Mouse (Mus musculus) G1E-ER4 (cell line): ENCODE results near the gene Parn. TPM values are rescaled to one million over a fixed set of nuclear protein-coding genes. Genes with fewer than 3 reads are reported as not detected.

Experiments used
- GATA1 ChIP-seq: IDR thresholded peaks from one replicate; pipeline ENCODE4 v1.8.0; 2012; ENCODE audit warnings: low read length, inconsistent platforms
- polyA plus RNA-seq: library from polyadenylated mRNA; stranded (reverse); fragments of >175 nt; gene quantifications from 2 replicates; pipeline ENCODE4 v1.2.3, GENCODE M21; 2012

Gene Parn
- polyA plus RNA-seq, 1 experiment: 69.9 TPM

GRCm38 (mm10) chr16:13538213-13538932 is 129.6 kb downstream of the Parn start:
- TF ChIP-seq GATA1: no peak

- TF ChIP-seq GATA1: no peak
Observed at GRCm38 (mm10) chr16:13536404-13536803, 131.6 kb downstream of the Parn start.

GRCm38 (mm10) chr16:13535856-13536255 is 132.1 kb downstream of the Parn start:
- no peak for TF ChIP-seq GATA1

GRCm38 (mm10) chr16:13532840-13533239 is 135.1 kb downstream of the Parn start:
- TF ChIP-seq GATA1: no peak

GRCm38 (mm10) chr16:13531279-13531678 is 136.7 kb downstream of the Parn start:
- TF ChIP-seq GATA1: no peak

GRCm38 (mm10) chr16:13521359-13521758 is 146.6 kb downstream of the Parn start:
- no peak for TF ChIP-seq GATA1

GRCm38 (mm10) chr16:13520301-13520700 is 147.7 kb downstream of the Parn start:
- no peak for TF ChIP-seq GATA1

- no peak for TF ChIP-seq GATA1
Observed at GRCm38 (mm10) chr16:13516214-13516613, 151.8 kb downstream of the Parn start.

- no peak for TF ChIP-seq GATA1
Observed at GRCm38 (mm10) chr16:13515524-13515923, 152.4 kb downstream of the Parn start.

GRCm38 (mm10) chr16:13505055-13505454 is 162.9 kb downstream of the Parn start:
- TF ChIP-seq GATA1: no peak

GRCm38 (mm10) chr16:13504476-13504875 is 163.5 kb downstream of the Parn start:
- TF ChIP-seq GATA1: no peak

- no peak for TF ChIP-seq GATA1
Observed at GRCm38 (mm10) chr16:13498923-13499322, 169.0 kb downstream of the Parn start.

GRCm38 (mm10) chr16:13493981-13494380 is 174.0 kb downstream of the Parn start:
- TF ChIP-seq GATA1: no peak

GRCm38 (mm10) chr16:13492996-13493395 is 175.0 kb downstream of the Parn start:
- no peak for TF ChIP-seq GATA1

GRCm38 (mm10) chr16:13491776-13492175 is 176.2 kb downstream of the Parn start:
- no peak for TF ChIP-seq GATA1

Other genes starting within 250 kb of the Parn start
- 1.7 and 3.2 TPM in 2 replicates for gene Bfar, start 3.7 kb upstream of the Parn start, polyA plus RNA-seq
- gene 3110001I22Rik, start 3.8 kb upstream of the Parn start, polyA plus RNA-seq: 0.39 and 0.67 TPM in 2 replicates
- not detected in 2 replicates for gene Pla2g10, start 62.8 kb upstream of the Parn start, polyA plus RNA-seq
- gene Rrn3, start 112.5 kb upstream of the Parn start, polyA plus RNA-seq: 27.4 and 28.7 TPM in 2 replicates
- gene Ntan1, start 150.7 kb upstream of the Parn start, polyA plus RNA-seq: 8.8 and 14.0 TPM in 2 replicates
- gene Pdxdc1, start 235.0 kb upstream of the Parn start, polyA plus RNA-seq: 26.7 and 27.7 TPM in 2 replicates
- 0.02 and 0.03 TPM in 2 replicates for gene Mpv17l, start 235.0 kb upstream of the Parn start, polyA plus RNA-seq